Mouse (Mus musculus): Measurements from ENCODE around the gene Sec1. TPM values are rescaled to one million over a fixed set of nuclear protein-coding genes. Genes with fewer than 3 reads are reported as not detected.

Gene Sec1
- total and polyA plus RNA-seq, 2 experiments from 2014 or later: 0.37 to 1.0 TPM

GRCm38 (mm10) chr7:45682144-45683126 is 11.8 kb downstream of the Sec1 start:
- Histone ChIP-seq H3K9ac (replicated peaks; ENCODE audit: low read length, poor library complexity, severe bottlenecking) (no peak overlapping the region), H3K36me3 (ENCODE audit: insufficient read depth, low read length) (no peaks in the 10 kb centered on the region), H3K4me1 (ENCODE audit: insufficient read depth, low read length) (no peaks in the 10 kb centered on the region), H3K4me2 (ENCODE audit: low read depth, low read length, poor library complexity, severe bottlenecking) (no peak overlapping the region), H3K9me3 (ENCODE audit: low read length) (no peaks in the 10 kb centered on the region), H3K4me3 (ENCODE audit: low read depth, low read length) (no peak overlapping the region), H3K27ac (ENCODE audit: low read depth, low read length) (peak overlapping the region; percentile 38), H3K27me3 (ENCODE audit: insufficient read depth, low read length) (no peaks in the 10 kb centered on the region)
- whole genome bisulfite sequencing: 29% methylated on average over 14 of the region's 14 CpGs
- TF ChIP-seq CTCF (IDR thresholded peaks at IDR 0.05): peak; percentile 98
- DNase-seq (ENCODE audit: low spot score) (peak; percentile 94), ATAC-seq (ENCODE audit: low FRiP score) (peak; percentile 67)

GRCm38 (mm10) chr7:45681046-45681736 is 13.0 kb downstream of the Sec1 start:
- DNase-seq (ENCODE audit: low spot score) (no peak), ATAC-seq (ENCODE audit: low FRiP score) (no peak)
- Histone ChIP-seq H3K27ac (ENCODE audit: low read depth, low read length) (no peak overlapping the region), H3K4me1 (ENCODE audit: insufficient read depth, low read length) (no peaks in the 10 kb centered on the region), H3K4me2 (ENCODE audit: low read depth, low read length, poor library complexity, severe bottlenecking) (no peak overlapping the region), H3K36me3 (ENCODE audit: insufficient read depth, low read length) (no peaks in the 10 kb centered on the region), H3K9me3 (ENCODE audit: low read length) (no peaks in the 10 kb centered on the region), H3K9ac (replicated peaks; ENCODE audit: low read length, poor library complexity, severe bottlenecking) (no peak overlapping the region), H3K4me3 (ENCODE audit: low read depth, low read length) (no peak overlapping the region), H3K27me3 (ENCODE audit: insufficient read depth, low read length) (no peaks in the 10 kb centered on the region)
- WGBS: 88% methylated on average over 8 of the region's 8 CpGs
- TF ChIP-seq CTCF (IDR thresholded peaks at IDR 0.05): no peak

- ATAC-seq (ENCODE audit: low FRiP score): no peak
- no peak overlapping the region for H3K9ac ChIP-seq (replicated peaks; ENCODE audit: low read length, poor library complexity, severe bottlenecking)
- no peaks in the 10 kb centered on the region for H3K9me3 ChIP-seq (ENCODE audit: low read length)
- H3K36me3 ChIP-seq (ENCODE audit: insufficient read depth, low read length): no peaks in the 10 kb centered on the region
- DNase-seq (ENCODE audit: low spot score): no peak
- no peak overlapping the region for H3K4me3 ChIP-seq (ENCODE audit: low read depth, low read length)
- H3K27ac ChIP-seq (ENCODE audit: low read depth, low read length): no peak overlapping the region
- no peaks in the 10 kb centered on the region for H3K4me1 ChIP-seq (ENCODE audit: insufficient read depth, low read length)
- WGBS: 53% methylated on average over 14 of the region's 14 CpGs
- no peaks in the 10 kb centered on the region for H3K27me3 ChIP-seq (ENCODE audit: insufficient read depth, low read length)
- H3K4me2 ChIP-seq (ENCODE audit: low read depth, low read length, poor library complexity, severe bottlenecking): no peak overlapping the region
- no peak for TF ChIP-seq CTCF (IDR thresholded peaks at IDR 0.05)
These were observed 14.1 kb downstream of the Sec1 start for GRCm38 (mm10) chr7:45679966-45680621.

- no peaks in the 10 kb centered on the region for H3K4me1 ChIP-seq (ENCODE audit: insufficient read depth, low read length)
- no peak for TF ChIP-seq CTCF (IDR thresholded peaks at IDR 0.05)
- H3K27ac ChIP-seq (ENCODE audit: low read depth, low read length): no peak overlapping the region
- DNase-seq (ENCODE audit: low spot score): no peak
- no peak overlapping the region for H3K4me3 ChIP-seq (ENCODE audit: low read depth, low read length)
- H3K9me3 ChIP-seq (ENCODE audit: low read length): no peaks in the 10 kb centered on the region
- H3K27me3 ChIP-seq (ENCODE audit: insufficient read depth, low read length): no peaks in the 10 kb centered on the region
- ATAC-seq (ENCODE audit: low FRiP score): no peak
- H3K36me3 ChIP-seq (ENCODE audit: insufficient read depth, low read length): no peaks in the 10 kb centered on the region
- no peak overlapping the region for H3K9ac ChIP-seq (replicated peaks; ENCODE audit: low read length, poor library complexity, severe bottlenecking)
- no peak overlapping the region for H3K4me2 ChIP-seq (ENCODE audit: low read depth, low read length, poor library complexity, severe bottlenecking)
- 93% methylated on average over 14 of the region's 14 CpGs for WGBS
These were observed 15.7 kb downstream of the Sec1 start for GRCm38 (mm10) chr7:45678513-45678912.

- Histone ChIP-seq H3K4me1 (ENCODE audit: insufficient read depth, low read length) (no peaks in the 10 kb centered on the region), H3K36me3 (ENCODE audit: insufficient read depth, low read length) (no peaks in the 10 kb centered on the region), H3K4me3 (ENCODE audit: low read depth, low read length) (no peak overlapping the region), H3K27ac (ENCODE audit: low read depth, low read length) (no peak overlapping the region), H3K27me3 (ENCODE audit: insufficient read depth, low read length) (no peaks in the 10 kb centered on the region), H3K9me3 (ENCODE audit: low read length) (no peaks in the 10 kb centered on the region), H3K9ac (replicated peaks; ENCODE audit: low read length, poor library complexity, severe bottlenecking) (no peak overlapping the region), H3K4me2 (ENCODE audit: low read depth, low read length, poor library complexity, severe bottlenecking) (no peak overlapping the region)
- no peak for TF ChIP-seq CTCF (IDR thresholded peaks at IDR 0.05)
- WGBS: 76% methylated on average over 7 of the region's 7 CpGs
- no peak for ATAC-seq (ENCODE audit: low FRiP score)
- DNase-seq (ENCODE audit: low spot score): no peak
These were observed 16.4 kb downstream of the Sec1 start for GRCm38 (mm10) chr7:45677627-45678295.
